Mouse (Mus musculus) activated CD4-positive, CD25-positive, alpha-beta regulatory T cell, adult 4 months (primary cell): ENCODE results near the gene Pld4. TPM values are rescaled to one million over a fixed set of nuclear protein-coding genes. Genes with fewer than 3 reads are reported as not detected.

Experiments used
- ATAC-seq: one replicate; pipeline ENCODE4 v1.8.0; 2017
- polyA plus RNA-seq, 2 experiments: library from polyadenylated mRNA; unstranded; fragments of 100-300 nt; shearing (Covaris generic); gene quantifications; one replicate each; pipeline ENCODE4 v1.2.1; 2017

Gene Pld4
- polyA plus RNA-seq, 2 experiments from 2014 or later, result 0.50 to 4.7 TPM

DNA sequence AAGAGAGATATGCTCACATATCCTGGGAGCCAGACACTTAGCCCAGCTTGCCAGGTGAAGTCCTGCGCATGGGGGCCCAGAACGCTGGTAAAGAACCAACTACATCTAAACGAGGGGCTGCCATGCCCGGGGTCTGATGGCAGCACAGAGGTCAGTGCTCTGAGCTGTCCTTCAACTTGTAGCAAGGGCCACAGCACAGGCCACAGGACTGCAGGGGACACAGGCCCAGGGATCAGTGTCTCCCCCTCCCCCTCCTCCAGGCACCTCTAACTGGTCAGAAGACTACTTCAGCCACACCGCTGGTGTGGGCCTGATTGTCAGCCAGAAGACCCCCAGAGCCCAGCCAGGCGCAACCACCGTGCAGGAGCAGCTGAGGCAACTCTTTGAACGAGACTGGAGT is 7.7 kb downstream of the Pld4 start:
- ATAC-seq, result no peak

DNA sequence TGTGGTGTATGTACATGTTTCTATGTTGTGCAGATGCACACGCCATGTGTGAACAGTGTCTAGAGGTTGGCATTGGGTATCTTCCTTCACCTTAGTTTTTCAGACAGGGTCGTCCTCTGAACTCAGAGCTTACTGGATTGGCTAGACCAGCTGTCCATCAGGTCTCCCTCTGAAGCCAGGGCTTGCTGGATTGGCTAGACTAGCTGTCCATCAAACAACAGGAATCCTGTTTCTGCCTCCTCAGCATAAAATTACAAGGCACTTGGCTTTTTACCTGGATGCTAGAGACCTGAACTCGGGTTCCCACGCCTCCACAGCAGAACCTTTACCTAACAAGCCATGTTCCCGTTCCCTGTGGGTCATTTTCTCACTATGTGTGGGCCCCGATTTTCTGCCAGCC is 8.6 kb downstream of the Pld4 start:
- ATAC-seq, result no peak

DNA sequence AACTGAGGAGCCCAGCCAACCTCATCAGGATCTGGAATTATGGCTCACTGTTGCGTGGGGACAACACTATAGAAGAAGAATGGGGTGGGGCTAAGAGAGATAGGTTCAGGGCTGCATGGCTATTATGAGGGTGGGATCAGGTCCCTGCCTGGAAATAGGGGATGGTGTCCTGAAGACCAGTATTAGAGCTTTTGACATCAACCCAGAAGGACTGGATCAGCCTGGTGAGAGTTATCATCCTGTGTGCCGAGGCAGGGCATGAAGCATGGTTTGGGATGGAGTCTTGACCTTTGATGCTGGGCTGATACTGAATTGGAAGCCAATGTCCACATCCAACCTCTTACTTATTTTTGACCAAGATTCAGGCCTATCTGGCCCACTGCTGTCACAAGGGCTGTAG is 9.3 kb downstream of the Pld4 start:
- no peak for ATAC-seq

- ATAC-seq, result no peak
Measured at GRCm38 (mm10) chr12:112770396-112770795, 9.9 kb downstream of the Pld4 start.

DNA sequence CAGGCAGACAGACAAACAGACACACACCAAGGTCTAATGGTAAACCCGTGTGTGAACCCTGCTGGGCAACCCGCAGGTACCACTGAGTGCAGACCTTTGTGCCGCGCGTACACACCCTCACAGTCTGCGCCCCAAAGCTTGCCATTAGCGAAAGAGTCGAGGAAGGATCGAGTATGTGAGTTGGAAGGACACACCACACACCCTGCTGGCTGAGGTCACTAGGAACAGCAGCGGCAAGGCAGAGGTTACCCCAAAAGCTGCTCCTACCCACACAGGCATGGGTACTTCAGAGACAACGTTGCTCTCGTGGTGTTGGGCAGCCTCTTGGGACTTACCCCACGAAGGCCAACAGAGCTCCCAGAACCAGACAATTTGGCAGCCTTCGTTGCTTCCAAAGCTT is 11.9 kb downstream of the Pld4 start:
- no peak for ATAC-seq

DNA sequence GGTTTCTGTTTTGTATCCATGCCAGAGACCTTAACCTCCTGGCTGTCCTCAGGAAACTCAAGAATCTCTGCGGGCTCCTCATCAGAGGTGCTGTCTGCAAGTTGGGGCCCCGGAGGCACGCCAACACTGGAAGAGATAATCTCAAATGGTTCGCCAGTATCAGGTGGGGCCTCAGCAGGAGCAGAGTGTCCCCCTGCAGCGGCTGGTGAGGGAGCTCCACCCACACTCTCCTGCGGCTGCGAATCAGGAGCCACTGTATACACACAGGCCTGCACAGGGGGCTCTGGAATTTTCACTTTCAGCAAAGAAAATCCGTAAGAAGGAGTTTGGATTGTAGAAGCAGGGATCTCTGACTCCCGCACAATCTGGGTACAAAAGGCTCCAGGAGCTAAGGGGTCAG is 12.9 kb downstream of the Pld4 start:
- ATAC-seq, result no peak

DNA sequence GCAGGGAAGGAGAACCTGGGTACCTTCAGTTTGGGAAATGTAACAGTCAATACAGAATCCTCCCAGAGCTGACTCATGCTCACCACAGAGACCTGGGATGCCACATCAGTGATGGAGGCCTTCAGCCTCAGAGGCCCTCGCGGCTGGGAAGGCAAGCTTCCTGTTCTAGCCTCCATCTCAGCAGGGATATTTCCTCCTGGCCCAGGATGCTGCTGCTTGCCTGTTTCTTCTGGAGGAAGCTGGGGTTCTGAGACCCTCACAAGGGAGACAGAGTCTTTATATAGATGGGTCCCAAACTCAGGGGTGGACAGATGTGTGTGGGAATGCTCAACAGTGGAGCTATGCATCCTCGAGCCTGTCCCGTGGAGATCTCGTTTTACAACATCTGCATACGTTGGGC is 13.6 kb downstream of the Pld4 start:
- no peak for ATAC-seq

DNA sequence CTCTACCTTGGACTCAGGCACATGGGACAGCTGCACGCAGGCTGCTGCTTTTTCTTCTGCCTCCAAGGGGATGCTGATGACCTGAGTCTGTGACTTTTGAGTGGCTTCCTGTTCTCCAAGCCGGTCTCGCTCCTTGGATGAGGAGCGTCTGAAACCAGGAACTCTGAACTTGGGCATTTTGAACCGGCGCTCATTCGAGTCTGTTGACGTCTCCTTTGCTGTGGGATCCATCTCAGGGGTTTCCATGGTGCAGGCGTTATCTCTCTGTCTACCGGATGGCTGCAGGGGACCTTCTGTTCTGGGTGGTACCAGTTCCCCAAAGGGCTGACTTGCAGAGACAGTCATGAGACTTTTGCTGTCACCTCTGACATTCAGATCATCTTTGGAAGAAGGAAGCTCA is 14.0 kb downstream of the Pld4 start:
- ATAC-seq, result no peak

GRCm38 (mm10) chr12:112791026-112791425 is 30.6 kb downstream of the Pld4 start:
- ATAC-seq, result no peak

- ATAC-seq, result no peak
Measured at GRCm38 (mm10) chr12:112793601-112794355, 33.3 kb downstream of the Pld4 start.

DNA sequence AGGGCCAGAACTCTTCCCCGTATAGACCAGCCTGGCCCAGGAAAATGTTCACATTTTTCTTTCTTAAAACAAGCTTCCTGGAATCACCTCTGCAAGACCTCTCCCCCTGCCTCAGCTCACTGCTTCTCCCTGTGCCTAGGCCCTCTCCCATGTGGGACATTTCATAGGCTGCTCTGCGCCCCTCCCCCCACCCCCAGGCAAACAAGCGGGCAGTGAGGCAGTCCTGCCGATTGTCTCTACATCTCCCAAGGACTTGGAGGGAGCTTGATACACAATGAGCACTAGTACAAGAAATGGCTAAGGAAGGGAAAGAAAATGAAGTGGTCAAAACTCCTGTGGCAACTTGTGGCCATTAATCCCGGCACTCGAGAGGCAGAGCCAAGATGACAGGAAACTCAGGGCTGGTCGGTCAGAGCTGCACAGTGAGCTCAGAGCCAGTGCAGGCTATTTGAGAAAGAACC is 33.9 kb downstream of the Pld4 start:
- no peak for ATAC-seq

DNA sequence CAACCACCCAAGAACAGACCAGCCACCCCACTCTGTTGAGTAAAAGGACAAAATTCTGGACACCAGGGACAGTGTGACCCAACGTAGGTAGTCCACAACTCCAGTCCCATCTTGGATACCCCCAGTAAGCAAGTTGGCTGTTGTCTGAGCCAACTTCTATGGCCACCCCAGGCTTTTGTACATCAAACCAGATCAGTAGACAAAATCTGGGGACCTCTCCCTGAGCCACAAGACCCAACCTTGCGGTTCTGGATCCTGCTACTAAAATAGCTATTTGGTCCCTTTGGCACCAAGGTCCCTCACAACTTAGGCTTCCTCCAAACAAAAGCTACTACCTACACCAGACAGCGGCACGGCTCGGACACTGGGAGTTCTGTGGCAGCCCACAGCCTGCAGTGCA is 34.5 kb downstream of the Pld4 start:
- ATAC-seq, result no peak

DNA sequence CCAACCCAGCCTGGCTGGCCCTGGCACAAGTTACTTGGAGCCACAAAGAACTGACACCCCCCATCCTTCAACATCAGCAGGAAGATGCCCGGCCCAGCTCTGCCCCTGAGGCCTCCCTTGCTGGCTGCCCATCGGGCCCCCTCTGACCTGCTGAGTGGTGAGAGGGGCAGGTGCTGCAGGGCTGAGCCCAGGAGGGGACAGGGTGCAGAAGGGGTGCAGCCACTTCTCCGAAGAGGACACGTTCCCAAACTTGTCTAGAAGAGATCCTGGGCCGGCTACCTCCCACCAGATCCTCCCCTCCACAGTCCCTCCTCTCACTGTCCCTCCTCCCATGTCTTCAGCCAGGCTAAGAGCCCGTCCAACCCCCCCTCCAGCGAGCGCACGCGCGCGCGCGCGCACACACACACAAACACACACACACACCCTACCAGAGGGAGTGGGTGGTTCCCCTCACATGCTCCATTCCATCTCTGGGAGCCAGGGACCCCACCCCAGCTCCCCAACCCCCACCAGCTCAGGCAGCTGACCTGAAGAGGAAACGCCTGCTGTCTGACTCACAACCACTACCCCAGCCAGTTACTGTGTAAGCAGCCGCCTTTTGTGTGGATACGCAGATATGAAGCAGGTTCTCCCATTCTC is 35.1 kb downstream of the Pld4 start:
- ATAC-seq, result no peak

DNA sequence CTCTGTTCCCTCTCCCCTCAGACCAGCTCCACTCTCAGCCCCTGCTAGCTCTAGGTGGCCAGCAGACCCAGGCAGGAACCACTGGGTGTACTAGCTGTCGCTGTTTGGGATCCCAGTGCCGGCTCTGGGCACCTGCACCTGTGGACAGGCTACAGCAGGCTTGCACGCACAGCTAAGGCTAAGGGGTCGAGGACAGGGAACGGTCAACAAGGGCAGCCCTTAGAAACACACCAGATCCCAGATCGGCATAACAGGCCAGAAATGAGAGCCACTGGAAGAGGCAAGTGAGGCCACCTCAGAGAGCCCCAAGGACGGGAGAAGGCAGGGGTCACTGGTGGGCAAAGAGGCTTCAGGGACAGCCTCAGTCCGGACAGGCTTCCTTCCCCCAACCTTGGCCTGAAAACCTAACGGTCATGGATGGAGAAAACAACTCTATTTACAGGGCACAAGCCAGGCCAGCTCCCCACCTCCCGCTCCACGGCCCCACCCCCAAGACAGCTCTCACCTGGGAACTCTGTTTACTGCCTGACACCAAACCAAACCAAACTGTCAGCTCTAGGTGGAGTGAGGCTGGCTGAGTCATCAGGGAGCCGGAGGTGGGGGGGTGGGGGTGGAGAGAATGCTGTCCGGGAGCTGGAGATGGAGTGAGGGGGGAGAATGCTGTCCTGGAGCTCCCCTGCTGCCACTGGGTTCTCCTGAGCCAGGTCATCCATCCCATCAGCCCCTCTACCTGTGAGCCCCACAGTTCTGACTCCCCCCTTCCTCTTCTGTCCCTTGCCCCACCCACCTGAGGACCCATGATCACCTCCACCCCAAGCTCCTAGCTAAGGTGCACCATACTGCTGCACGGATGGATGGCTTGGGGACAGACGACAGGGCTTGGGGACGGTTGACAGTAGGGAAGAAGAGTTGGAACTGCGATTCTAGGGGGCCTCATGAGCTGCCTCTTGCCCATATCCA is 36.4 kb downstream of the Pld4 start:
- ATAC-seq, result no peak

DNA sequence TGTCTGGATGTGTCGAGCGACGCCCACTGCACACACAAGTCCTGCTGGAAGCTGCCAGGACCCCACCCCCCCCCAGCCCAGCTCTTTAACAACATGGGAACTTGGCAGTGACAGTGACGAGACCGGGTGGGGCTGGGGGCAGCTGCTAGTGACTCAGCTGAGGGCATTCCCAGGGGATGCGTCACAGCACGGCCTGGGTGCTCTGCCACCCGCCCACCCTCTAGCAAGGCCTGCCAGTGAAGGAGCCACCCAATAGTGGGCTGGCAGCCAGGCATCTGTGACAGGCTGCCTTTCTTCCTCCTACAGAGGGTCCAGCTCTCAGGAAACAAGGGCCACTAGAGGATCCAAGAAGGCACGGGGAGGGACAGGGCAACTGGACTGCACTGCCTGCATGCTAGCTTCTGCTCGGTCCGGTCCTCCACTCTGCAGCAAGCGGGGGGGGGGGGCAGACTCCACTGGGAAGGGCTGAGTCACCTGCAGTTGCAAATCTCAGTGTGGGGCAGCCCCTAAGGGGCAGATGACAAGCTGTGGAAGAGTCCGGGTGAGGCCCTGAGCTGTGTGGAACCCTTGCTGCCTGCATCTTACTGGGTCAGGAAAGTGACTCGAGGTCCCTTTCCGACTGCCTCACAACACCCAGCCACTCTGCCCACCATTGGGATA is 37.3 kb downstream of the Pld4 start:
- no peak for ATAC-seq

DNA sequence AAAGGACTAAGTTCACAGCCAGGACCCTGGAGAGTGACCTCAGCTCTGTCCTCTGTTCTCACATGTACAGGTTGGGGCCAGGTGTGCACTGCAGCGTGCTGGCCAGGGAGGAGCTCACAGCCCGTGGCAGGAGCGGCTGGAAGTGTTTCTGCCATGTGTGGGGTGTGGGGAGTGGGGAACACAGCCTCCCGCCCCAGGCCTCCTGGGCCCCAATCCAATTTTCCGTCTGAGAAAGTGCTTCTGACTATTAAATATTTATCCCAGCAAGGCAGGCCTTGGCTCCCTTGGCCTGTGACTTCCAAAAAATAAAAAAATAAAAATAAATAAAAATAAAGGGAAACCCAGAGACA is 37.9 kb downstream of the Pld4 start:
- no peak for ATAC-seq

- no peak for ATAC-seq
Measured at GRCm38 (mm10) chr12:112798716-112799115, 38.3 kb downstream of the Pld4 start.

- ATAC-seq, result no peak
Measured at GRCm38 (mm10) chr12:112799237-112799970, 38.9 kb downstream of the Pld4 start.

GRCm38 (mm10) chr12:112800476-112800875 is 40.0 kb downstream of the Pld4 start:
- peak; percentile 59 for ATAC-seq

DNA sequence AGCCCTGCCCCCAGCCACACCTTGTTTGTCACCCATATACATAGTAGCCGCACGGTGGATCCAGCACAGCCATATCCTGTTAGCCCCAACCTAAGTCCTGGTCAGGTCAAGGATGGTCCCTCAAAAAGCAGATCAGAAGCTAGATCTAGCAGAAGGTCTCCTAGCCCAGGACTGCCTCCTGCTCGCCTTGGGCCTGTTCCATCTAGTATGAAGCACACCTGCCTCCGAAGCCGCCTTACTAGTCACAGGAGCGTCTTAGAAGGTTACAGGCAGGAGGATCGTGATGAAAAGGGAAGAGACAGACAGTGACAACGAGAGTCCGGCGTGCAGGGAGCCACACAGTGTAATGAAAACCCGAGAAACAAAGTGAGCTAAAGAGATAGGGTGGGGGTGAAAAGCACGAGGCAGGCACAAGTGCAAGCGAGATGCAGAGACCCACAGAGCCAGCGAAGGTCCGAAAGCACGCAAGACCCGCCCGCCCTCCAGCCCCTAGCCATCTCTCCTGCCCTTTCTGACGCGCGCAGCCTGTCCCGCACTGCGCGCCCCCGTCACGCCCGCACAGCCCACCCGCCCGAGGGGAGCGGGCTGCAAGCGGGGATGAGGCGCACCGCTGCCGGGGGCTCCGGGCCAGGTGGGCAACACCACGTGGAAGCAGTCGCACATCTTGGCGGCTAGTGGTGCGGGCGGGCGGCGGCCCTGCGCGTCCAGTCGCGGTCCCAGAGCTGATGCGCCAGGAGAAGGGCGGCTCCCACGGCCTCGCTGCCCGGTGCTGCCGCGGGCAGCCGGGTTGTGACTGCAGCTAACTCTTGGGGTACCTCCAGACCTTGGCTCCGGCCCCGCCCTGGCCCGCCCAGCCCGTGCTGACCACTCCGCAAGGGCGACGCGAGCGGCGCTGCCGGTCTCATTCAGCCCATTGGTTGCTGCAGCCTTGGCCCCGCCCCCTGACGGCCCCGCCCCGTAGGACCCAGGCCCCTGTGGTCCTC is 41.7 kb downstream of the Pld4 start, which contains the start of gene Ahnak2:
Gene Ahnak2 (minus strand): TSS at position 794 of the 983 bp plus-strand sequence.
- no peak for ATAC-seq

DNA sequence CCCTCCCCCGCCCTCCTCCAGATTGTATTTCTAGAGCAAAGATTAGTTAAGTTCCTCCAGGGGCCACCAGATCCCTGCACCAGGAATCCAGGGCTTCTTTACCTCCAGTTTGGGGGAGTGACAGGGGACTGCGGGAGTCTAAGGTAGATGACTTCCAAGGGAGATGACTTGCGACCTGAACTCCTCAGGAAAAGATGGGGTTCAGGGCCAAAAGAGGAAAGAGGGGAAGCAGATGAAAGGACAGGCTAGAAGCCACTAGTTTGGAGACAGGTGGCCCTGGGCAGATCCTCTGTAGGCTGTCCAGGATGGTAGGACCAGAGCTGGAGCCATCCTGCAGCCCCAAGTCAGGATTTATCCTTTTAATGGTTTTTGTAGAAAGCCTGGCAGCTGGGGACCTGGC is 42.5 kb downstream of the Pld4 start:
- no peak for ATAC-seq
